Mouse (Mus musculus): ENCODE measurements around the gene Olfr896-ps1. TPM values are rescaled to one million over a fixed set of nuclear protein-coding genes. Genes with fewer than 3 reads are reported as not detected.

Olfr896-ps1 gene
- polyA plus RNA-seq (2016; fragmentation: Nextera tagmentation; extraction: Ambion mirVana): not detected in 2 replicates

DNA sequence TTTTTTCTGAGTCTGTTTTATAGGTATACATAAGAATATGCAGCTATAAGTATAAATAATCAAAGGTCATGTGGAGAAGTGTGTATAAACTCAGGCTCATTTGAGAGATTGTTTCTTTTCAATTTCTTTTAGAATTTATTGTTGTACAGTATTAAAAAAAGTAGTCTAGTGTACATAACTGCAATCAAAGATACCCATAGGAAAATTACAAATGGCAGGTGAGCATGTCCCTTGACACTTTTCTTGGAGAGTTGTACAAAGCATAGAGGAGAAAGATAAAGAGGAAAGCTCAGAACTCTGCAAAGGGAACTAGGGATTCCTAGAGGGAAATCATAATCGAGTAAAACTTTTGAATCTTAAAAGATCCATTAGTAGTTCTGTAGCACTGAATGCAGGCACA lies at the start of gene Olfr896-ps1:
Olfr896-ps1 (plus strand) TSS at position 301 of the 400 bp plus-strand sequence.
- WGBS (ENCODE audit: insufficient replicate concordance): 56% methylated on average over 1 of the region's 1 CpGs
- Histone ChIP-seq H3K27ac (no peak within 1 kb of the TSS), H3K4me3 (no peak within 1 kb of the TSS), H3K36me3 (no peaks in the 10 kb centered on the region), H3K4me2 (no peak within 1 kb of the TSS), H3K9me3 (replicated peaks) (no peaks in the 10 kb centered on the region), H3K9ac (no peak within 1 kb of the TSS), H3K27me3 (replicated peaks) (no peaks in the 10 kb centered on the region), H3K4me1 (no peaks in the 10 kb centered on the region)
- ATAC-seq: no peak

- H3K4me3 ChIP-seq: no peak within 1 kb of the TSS
- H3K27me3 ChIP-seq (replicated peaks): no peaks in the 10 kb centered on the region
- no peaks in the 10 kb centered on the region for H3K36me3 ChIP-seq
- ATAC-seq: no peak
- H3K4me1 ChIP-seq: no peaks in the 10 kb centered on the region
- H3K9ac ChIP-seq: no peak within 1 kb of the TSS
- no peak within 1 kb of the TSS for H3K4me2 ChIP-seq
- H3K9me3 ChIP-seq (replicated peaks): no peaks in the 10 kb centered on the region
- no peak within 1 kb of the TSS for H3K27ac ChIP-seq
Measured at GRCm38 (mm10) chr9:38252474-38252873, 38.4 kb upstream of the Olfr896-ps1 start, which contains the start of gene Olfr143. Olfr143 (plus strand) TSS chr9:38252774.

- H3K36me3 ChIP-seq: no peaks in the 10 kb centered on the region
- no peak for ATAC-seq
- no peaks in the 10 kb centered on the region for H3K9me3 ChIP-seq (replicated peaks)
- H3K4me2 ChIP-seq: no peak within 1 kb of the TSS
- no peaks in the 10 kb centered on the region for H3K27me3 ChIP-seq (replicated peaks)
- H3K4me3 ChIP-seq: no peak within 1 kb of the TSS
- H3K4me1 ChIP-seq: no peaks in the 10 kb centered on the region
- H3K9ac ChIP-seq: no peak within 1 kb of the TSS
- no peak within 1 kb of the TSS for H3K27ac ChIP-seq
Measured at GRCm38 (mm10) chr9:38267551-38267950, 23.4 kb upstream of the Olfr896-ps1 start, which contains the start of gene Olfr895. Olfr895 (plus strand) TSS chr9:38267851.

- Histone ChIP-seq H3K27ac (no peak within 1 kb of the TSS), H3K27me3 (replicated peaks) (no peaks in the 10 kb centered on the region), H3K4me2 (no peak within 1 kb of the TSS), H3K4me3 (no peak within 1 kb of the TSS), H3K9ac (no peak within 1 kb of the TSS), H3K4me1 (no peaks in the 10 kb centered on the region), H3K9me3 (replicated peaks) (no peaks in the 10 kb centered on the region), H3K36me3 (no peaks in the 10 kb centered on the region)
- no peak for ATAC-seq
- 62% methylated on average over 3 of the region's 3 CpGs for WGBS (ENCODE audit: insufficient replicate concordance)
Measured at GRCm38 (mm10) chr9:38328760-38329159, 37.9 kb downstream of the Olfr896-ps1 start, which contains the start of gene Olfr25. Olfr25 (plus strand) TSS chr9:38329060.

Other genes with a start within 250 kb of the Olfr896-ps1 start
- not detected in 2 replicates for gene Olfr884, start 244.6 kb upstream of the Olfr896-ps1 start, polyA plus RNA-seq (2016; fragmentation: Nextera tagmentation; extraction: Ambion mirVana)
- gene Olfr885, start 229.8 kb upstream of the Olfr896-ps1 start, polyA plus RNA-seq (2016; fragmentation: Nextera tagmentation; extraction: Ambion mirVana): not detected in 2 replicates
- not detected in 2 replicates for gene Olfr887, start 207.0 kb upstream of the Olfr896-ps1 start, polyA plus RNA-seq (2016; fragmentation: Nextera tagmentation; extraction: Ambion mirVana)
- not detected in 2 replicates for gene Olfr888, start 183.0 kb upstream of the Olfr896-ps1 start, polyA plus RNA-seq (2016; fragmentation: Nextera tagmentation; extraction: Ambion mirVana)
- 0.25 and 0.32 TPM in 2 replicates for gene Olfr889, start 175.9 kb upstream of the Olfr896-ps1 start, polyA plus RNA-seq (2016; fragmentation: Nextera tagmentation; extraction: Ambion mirVana)
- not detected in 2 replicates for gene Olfr890, start 148.6 kb upstream of the Olfr896-ps1 start, polyA plus RNA-seq (2016; fragmentation: Nextera tagmentation; extraction: Ambion mirVana)
- gene Olfr891, start 110.3 kb upstream of the Olfr896-ps1 start, polyA plus RNA-seq (2016; fragmentation: Nextera tagmentation; extraction: Ambion mirVana): not detected in 2 replicates
- not detected in 2 replicates for gene Olfr893, start 82.7 kb upstream of the Olfr896-ps1 start, polyA plus RNA-seq (2016; fragmentation: Nextera tagmentation; extraction: Ambion mirVana)
- not detected in 2 replicates for gene Olfr894, start 73.1 kb upstream of the Olfr896-ps1 start, polyA plus RNA-seq (2016; fragmentation: Nextera tagmentation; extraction: Ambion mirVana)
- not detected in 2 replicates for gene Olfr143, start 38.3 kb upstream of the Olfr896-ps1 start, polyA plus RNA-seq (2016; fragmentation: Nextera tagmentation; extraction: Ambion mirVana)
- not detected in 2 replicates for gene Olfr895, start 23.3 kb upstream of the Olfr896-ps1 start, polyA plus RNA-seq (2016; fragmentation: Nextera tagmentation; extraction: Ambion mirVana)
- not detected in 2 replicates for gene Olfr25, start 38.0 kb downstream of the Olfr896-ps1 start, polyA plus RNA-seq (2016; fragmentation: Nextera tagmentation; extraction: Ambion mirVana)
- gene Olfr898, start 57.3 kb downstream of the Olfr896-ps1 start, polyA plus RNA-seq (2016; fragmentation: Nextera tagmentation; extraction: Ambion mirVana): not detected in 2 replicates
- not detected in 2 replicates for gene Olfr250, start 75.8 kb downstream of the Olfr896-ps1 start, polyA plus RNA-seq (2016; fragmentation: Nextera tagmentation; extraction: Ambion mirVana)
- not detected in 2 replicates for gene Olfr251, start 86.0 kb downstream of the Olfr896-ps1 start, polyA plus RNA-seq (2016; fragmentation: Nextera tagmentation; extraction: Ambion mirVana)
- not detected in 2 replicates for gene Olfr147, start 110.6 kb downstream of the Olfr896-ps1 start, polyA plus RNA-seq (2016; fragmentation: Nextera tagmentation; extraction: Ambion mirVana)
- gene Olfr901, start 138.3 kb downstream of the Olfr896-ps1 start, polyA plus RNA-seq (2016; fragmentation: Nextera tagmentation; extraction: Ambion mirVana): not detected in 2 replicates
- not detected in 2 replicates for gene Olfr902, start 156.5 kb downstream of the Olfr896-ps1 start, polyA plus RNA-seq (2016; fragmentation: Nextera tagmentation; extraction: Ambion mirVana)
- gene Olfr904, start 172.0 kb downstream of the Olfr896-ps1 start, polyA plus RNA-seq (2016; fragmentation: Nextera tagmentation; extraction: Ambion mirVana): not detected in 2 replicates
- not detected in 2 replicates for gene Olfr905, start 180.0 kb downstream of the Olfr896-ps1 start, polyA plus RNA-seq (2016; fragmentation: Nextera tagmentation; extraction: Ambion mirVana)
- gene Olfr906, start 196.0 kb downstream of the Olfr896-ps1 start, polyA plus RNA-seq (2016; fragmentation: Nextera tagmentation; extraction: Ambion mirVana): not detected in 2 replicates
- not detected in 2 replicates for gene Olfr907, start 204.7 kb downstream of the Olfr896-ps1 start, polyA plus RNA-seq (2016; fragmentation: Nextera tagmentation; extraction: Ambion mirVana)
- not detected in 2 replicates for gene Olfr911-ps1, start 230.5 kb downstream of the Olfr896-ps1 start, polyA plus RNA-seq (2016; fragmentation: Nextera tagmentation; extraction: Ambion mirVana)
- gene Olfr910, start 246.7 kb downstream of the Olfr896-ps1 start, polyA plus RNA-seq (2016; fragmentation: Nextera tagmentation; extraction: Ambion mirVana): not detected in 2 replicates